Mouse (Mus musculus) frontal cortex, postnatal 14 days (tissue): ENCODE data around the gene Dcaf12l2.

Source experiments
- DNase-seq, 2 experiments: peaks; one replicate each; pipeline ENCODE4 v3.0.0; 2022; ENCODE audit warnings: low spot score in 2 of 2

Gene Dcaf12l2

DNA sequence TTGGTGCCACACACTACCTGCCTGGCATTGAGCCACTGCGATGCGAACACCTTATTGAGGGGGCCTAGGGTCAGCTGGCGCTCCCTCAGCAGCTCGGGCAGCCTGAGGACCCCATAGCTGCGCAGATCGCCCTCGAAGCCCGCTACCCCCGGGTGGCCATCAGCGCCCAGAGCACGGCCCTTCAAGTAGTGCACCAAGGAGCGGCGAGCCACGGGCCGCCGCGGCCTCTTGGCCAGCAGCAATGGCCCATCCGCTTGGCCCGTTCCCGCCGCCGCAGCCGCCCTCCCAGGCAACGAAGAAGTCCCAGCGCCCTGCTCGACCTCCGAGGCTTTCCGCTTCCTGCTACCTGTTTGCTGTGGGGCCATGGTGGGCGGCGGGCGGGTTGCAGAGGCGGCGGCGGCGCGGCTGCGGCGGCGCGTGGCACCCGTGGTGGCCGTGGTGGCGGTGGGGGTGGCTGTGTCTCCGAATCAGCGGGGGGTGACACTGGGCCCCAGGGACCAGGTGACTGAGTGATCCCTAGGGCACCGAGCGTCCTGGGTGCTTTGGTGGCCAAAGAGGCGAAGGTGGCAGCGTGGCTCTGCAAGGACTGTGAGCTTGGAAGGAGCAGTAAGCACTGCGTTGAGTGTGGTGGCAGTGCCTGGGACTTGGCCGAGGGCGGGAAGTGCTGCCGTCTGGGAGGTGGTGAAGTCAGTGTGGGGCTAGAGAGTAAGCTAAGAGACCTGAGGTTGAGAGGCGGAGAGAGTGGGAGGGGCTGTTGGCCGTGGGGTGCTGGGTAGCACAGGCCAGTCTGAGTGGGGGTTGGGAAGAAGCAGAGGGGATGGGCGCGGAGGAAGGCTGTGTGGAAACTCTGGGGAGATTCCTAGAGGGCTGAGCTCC lies at the start of gene Dcaf12l2:
Dcaf12l2 (minus strand) TSS at position 697 of the 876 bp plus-strand sequence.
- DNase-seq, result peak in 1 of 2 experiments; percentile 5

DNA sequence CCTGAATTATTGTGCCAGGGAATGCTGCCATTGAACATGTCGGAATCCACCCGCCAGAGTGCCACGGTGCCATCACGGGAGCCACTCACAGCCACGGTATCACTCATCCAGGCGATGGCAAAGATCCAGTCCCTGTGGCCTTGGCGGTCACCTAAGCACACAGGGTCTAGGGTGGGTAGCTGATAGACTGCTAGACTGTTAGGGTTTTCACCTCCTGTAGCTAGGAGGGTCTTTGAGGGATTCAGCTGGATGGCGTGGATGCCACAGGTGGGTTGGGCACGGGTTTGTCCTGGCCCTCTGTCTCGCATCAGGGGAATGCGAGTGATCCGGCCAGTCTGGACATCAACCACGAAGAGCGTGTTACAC lies 879 bp downstream of the Dcaf12l2 start:
- no peak for DNase-seq
